Mouse (Mus musculus) C2C12 (cell line): ENCODE measurements at regions not wholly inside any gene's neighbourhood (a gene's known extent, or its start where the extent isn't known, plus 50 kb on each side); places are given as distances from the start of the nearest gene placed in this dataset.

Experiments
- H3K27me3 ChIP-seq: one replicate; pipeline ENCODE4 v1.6.1; 2011; ENCODE audit not compliant: control insufficient read depth, insufficient read depth, insufficient read length
- H3K36me3 ChIP-seq: one replicate; pipeline ENCODE4 v1.6.1; 2011; ENCODE audit not compliant: control insufficient read depth, insufficient read depth
- H3K4me3 ChIP-seq: one replicate; pipeline ENCODE4 v1.5.1; 2011; ENCODE audit warnings: mild to moderate bottlenecking, control low read depth; ENCODE audit not compliant: poor library complexity, insufficient read depth, severe bottlenecking
- H3K79me2 ChIP-seq: one replicate; pipeline ENCODE4 v1.6.1; 2011; ENCODE audit not compliant: control insufficient read depth, insufficient read depth
- H3K79me3 ChIP-seq: one replicate; pipeline ENCODE4 v1.6.1; 2011; ENCODE audit warnings: low read depth, control low read depth
- H3ac ChIP-seq: one replicate; pipeline ENCODE3; 2011; ENCODE audit warnings: low read depth; ENCODE audit not compliant: control insufficient read depth, insufficient read length
- CEBPB ChIP-seq: IDR thresholded peaks from one replicate; pipeline ENCODE4 v1.6.1; 2011; ENCODE audit warnings: low read depth, mild to moderate bottlenecking, control low read depth, moderate library complexity
- CTCF ChIP-seq: IDR thresholded peaks from one replicate; pipeline ENCODE4 v1.5.1; 2011; ENCODE audit not compliant: control insufficient read depth, insufficient read depth, insufficient read length
- FOSL1 ChIP-seq: IDR thresholded peaks from one replicate; pipeline ENCODE4 v1.8.0; 2011; ENCODE audit warnings: mild to moderate bottlenecking, low read length; ENCODE audit not compliant: poor library complexity, insufficient read depth, severe bottlenecking
- MAX ChIP-seq: IDR thresholded peaks from one replicate; pipeline ENCODE4 v1.6.1; 2011; ENCODE audit warnings: mild to moderate bottlenecking, control low read depth
- MYOD1 ChIP-seq: IDR thresholded peaks from one replicate; pipeline ENCODE4 v1.6.1; 2011; ENCODE audit warnings: low read depth; ENCODE audit not compliant: control insufficient read depth, insufficient read length
- MYOG ChIP-seq: IDR thresholded peaks from one replicate; pipeline ENCODE4 v1.6.1; 2011; ENCODE audit not compliant: control insufficient read depth, insufficient read length; ENCODE audit errors: extremely low read depth
- USF1 ChIP-seq: IDR thresholded peaks from one replicate; pipeline ENCODE4 v1.6.1; 2011; ENCODE audit warnings: low read depth, mild to moderate bottlenecking, control low read depth, moderate library complexity

DNA sequence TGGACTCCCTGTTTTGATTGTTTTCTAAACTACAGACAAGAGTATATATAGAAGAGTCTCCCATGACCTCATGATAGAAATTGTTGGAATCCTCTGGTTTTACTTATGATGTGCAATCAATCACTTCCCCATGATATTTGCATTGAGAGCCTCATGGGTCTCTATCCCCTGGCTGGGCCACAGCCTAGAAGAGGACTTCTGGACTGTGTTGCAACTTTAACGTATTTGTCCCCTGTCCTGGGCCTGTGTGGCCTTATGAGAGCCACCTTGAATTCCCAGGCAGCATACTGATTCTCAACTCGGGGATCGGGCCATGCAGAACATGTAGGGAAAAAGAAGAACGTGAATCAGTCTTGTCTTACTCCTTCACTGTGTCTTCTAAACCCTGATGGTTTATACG, 676.3 kb upstream of the Cited2 start:
- H3ac ChIP-seq: no peak overlapping the region
- no peak for TF ChIP-seq MAX
- TF ChIP-seq CEBPB: no peak
- no peak for TF ChIP-seq MYOG
- no peak for TF ChIP-seq MYOD1
- no peak for TF ChIP-seq CTCF
- TF ChIP-seq FOSL1: no peak
- no peak for TF ChIP-seq USF1
- no peaks in the 10 kb centered on the region for H3K79me3 ChIP-seq
- H3K79me2 ChIP-seq: no peaks in the 10 kb centered on the region
- no peaks in the 10 kb centered on the region for H3K27me3 ChIP-seq
- no peaks in the 10 kb centered on the region for H3K36me3 ChIP-seq
- H3K4me3 ChIP-seq: no peak overlapping the region

DNA sequence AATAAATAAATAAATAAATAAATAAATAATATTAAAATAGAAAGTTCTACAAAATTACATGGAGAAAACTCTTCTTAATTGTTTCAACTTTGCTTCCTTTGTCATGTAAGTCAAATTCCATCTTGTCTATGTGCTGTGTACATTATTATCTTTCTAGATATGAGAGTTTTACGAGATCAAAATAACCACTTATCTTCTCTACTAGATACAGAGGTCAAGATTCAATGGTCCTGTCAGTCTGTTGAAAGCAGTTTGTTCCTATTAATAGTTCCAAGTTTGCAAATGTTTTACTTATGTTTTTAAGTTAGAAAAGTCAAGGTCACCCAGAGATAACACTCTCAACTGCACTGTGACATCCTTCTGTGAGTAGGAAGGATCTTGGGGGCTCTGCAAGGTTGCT, 650.1 kb upstream of the Cited2 start:
- TF ChIP-seq MAX (no peak), CTCF (no peak), CEBPB (no peak), USF1 (no peak), MYOG (no peak), MYOD1 (no peak), FOSL1 (no peak)
- Histone ChIP-seq H3K36me3 (no peaks in the 10 kb centered on the region), H3K27me3 (no peaks in the 10 kb centered on the region), H3K79me3 (no peaks in the 10 kb centered on the region), H3K4me3 (no peak overlapping the region), H3ac (no peak overlapping the region), H3K79me2 (no peaks in the 10 kb centered on the region)

DNA sequence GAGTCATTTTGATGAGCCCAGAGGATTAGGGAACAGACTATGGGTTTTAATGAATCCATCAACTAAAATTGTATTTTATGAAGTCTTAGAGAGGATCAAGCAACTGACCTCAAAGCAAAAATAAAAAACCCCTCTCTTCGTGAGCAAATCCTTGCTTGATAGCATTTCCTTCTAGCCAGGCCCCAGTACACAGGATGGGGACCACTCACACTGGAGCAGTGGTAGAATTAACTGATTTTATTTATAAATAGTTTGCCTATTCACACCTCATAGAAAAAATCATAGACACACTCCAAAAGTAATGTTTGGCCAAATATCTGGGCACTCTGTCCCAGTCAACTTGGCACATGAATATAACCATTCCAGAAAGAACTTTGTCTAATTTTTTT, 649.0 kb upstream of the Cited2 start:
- Histone ChIP-seq H3K36me3 (no peaks in the 10 kb centered on the region), H3K79me2 (no peaks in the 10 kb centered on the region), H3ac (no peak overlapping the region), H3K79me3 (no peaks in the 10 kb centered on the region), H3K27me3 (no peaks in the 10 kb centered on the region), H3K4me3 (no peak overlapping the region)
- TF ChIP-seq FOSL1: no peak
- no peak for TF ChIP-seq CEBPB
- TF ChIP-seq CTCF: no peak
- no peak for TF ChIP-seq USF1
- no peak for TF ChIP-seq MYOD1
- TF ChIP-seq MYOG: no peak
- TF ChIP-seq MAX: no peak

DNA sequence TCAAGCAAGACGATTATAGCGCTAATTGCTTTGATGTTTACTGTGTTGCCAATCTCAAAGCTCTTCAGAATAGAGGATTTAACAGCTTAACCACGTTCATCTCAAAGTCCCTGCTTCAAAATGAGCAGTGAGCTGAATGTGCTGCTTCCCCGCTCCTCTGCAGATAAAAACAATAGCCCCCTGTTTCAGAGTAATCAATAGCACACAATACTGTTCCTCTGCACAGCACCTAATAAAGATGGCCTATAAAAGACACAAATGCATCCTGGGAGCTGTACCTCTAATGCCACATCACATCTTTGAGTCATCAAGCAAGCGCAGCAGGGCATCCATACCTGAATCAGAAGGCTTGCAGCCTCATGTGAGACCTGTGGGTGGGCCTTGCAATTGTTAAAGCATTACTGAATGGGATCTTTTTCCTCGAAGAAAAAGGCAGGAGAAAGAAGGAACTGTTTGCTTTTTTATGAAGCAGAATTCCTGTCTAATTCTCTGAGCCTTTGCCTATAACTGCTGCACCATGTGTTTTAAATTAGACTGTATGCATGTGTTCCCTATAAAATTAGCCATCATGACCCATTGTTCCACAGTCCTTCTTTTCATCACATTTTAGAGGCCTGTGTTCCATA, 648.5 kb upstream of the Cited2 start:
- Histone ChIP-seq H3K4me3 (no peak overlapping the region), H3ac (no peak overlapping the region), H3K36me3 (no peaks in the 10 kb centered on the region), H3K79me2 (no peaks in the 10 kb centered on the region), H3K79me3 (no peaks in the 10 kb centered on the region), H3K27me3 (no peaks in the 10 kb centered on the region)
- TF ChIP-seq CEBPB (no peak), MYOD1 (no peak), CTCF (no peak), USF1 (no peak), MYOG (no peak), MAX (no peak), FOSL1 (no peak)

DNA sequence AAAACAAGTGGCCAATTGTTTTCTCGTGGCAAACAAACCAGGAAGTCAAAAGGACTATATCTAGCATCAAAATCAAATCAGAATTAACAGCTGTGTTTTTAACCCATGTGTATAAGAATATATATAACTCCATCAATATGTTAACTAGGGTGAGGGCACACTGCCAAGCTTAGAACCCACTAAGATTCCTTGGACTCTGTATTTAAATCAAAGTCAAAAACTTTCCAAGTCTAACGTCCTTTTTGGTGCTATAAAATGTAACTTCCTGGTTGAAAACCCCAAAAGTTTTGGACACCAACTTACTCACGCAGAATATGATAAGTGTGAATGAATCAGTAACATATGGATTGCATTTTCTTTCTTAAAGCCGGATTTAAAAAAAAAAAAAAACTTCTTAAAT, 647.9 kb upstream of the Cited2 start:
- no peaks in the 10 kb centered on the region for H3K36me3 ChIP-seq
- H3ac ChIP-seq: no peak overlapping the region

DNA sequence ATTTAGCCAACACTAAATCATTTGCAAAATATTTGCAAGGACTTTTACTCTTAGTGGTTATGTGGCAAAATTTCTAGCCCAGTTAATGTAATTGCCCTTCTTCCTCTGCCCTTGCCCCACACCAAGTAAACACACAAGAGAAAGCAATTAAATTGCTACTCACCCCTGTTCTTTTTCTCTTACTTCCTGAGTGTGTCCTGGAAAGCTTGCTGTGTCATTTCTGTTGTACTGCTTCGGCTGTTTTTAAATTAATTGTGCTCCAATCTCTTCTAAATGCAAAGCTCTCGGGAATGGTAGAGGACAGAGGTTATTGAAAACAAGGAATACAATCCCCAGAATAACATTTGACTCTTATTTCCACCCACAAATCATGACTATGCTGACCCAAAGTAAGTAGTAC, 647.4 kb upstream of the Cited2 start:
- no peak for TF ChIP-seq USF1
- no peak for TF ChIP-seq CEBPB
- TF ChIP-seq CTCF: no peak
- TF ChIP-seq MYOD1: no peak
- no peak for TF ChIP-seq MYOG
- TF ChIP-seq FOSL1: no peak
- no peak for TF ChIP-seq MAX
- Histone ChIP-seq H3K79me3 (no peaks in the 10 kb centered on the region), H3ac (no peak overlapping the region), H3K4me3 (no peak overlapping the region), H3K27me3 (no peaks in the 10 kb centered on the region), H3K79me2 (no peaks in the 10 kb centered on the region), H3K36me3 (no peaks in the 10 kb centered on the region)

More for the DNA sequence above, 647.9 kb upstream of the Cited2 start:
- Histone ChIP-seq H3K79me3 (no peaks in the 10 kb centered on the region), H3K27me3 (no peaks in the 10 kb centered on the region), H3K79me2 (no peaks in the 10 kb centered on the region), H3K4me3 (no peak overlapping the region)
- TF ChIP-seq MAX (no peak), MYOG (no peak), USF1 (no peak), FOSL1 (no peak)
